Mouse (Mus musculus) erythroblast, adult 5-6 weeks (primary cell): Measurements from ENCODE around the gene Ngrn. TPM values are rescaled to one million over a fixed set of nuclear protein-coding genes. Genes with fewer than 3 reads are reported as not detected.
A peak's percentile ranks its signal among the peaks of the same experiment; 100 is the strongest.

ENCODE experiments used
- ATAC-seq: replicated peaks from 2 replicates; pipeline ENCODE4 v1.8.0; 2016; ENCODE audit warnings: moderate number of reproducible peaks, mild to moderate bottlenecking, moderate TSS enrichment, inconsistent platforms; ENCODE audit not compliant: poor library complexity, low FRiP score, severe bottlenecking
- total RNA-seq, 2 experiments: library from RNA; stranded (forward) in 1 of 2; stranded (reverse) in 1 of 2; fragments of 150-400 nt in 1 of 2; fragments of 200-764, 138-1000 nt in 1 of 2; gene quantifications; 2 replicates each; pipeline versions ENCODE4 v1.2.3 to v1.2.4; 2015 to 2017; ENCODE audit warnings: low replicate concordance in 2 of 2

The Ngrn gene
- 5.2 and 7.7 TPM in 2 replicates for total RNA-seq (2015; ENCODE audit: low replicate concordance)
- total RNA-seq (2017; ENCODE audit: low replicate concordance): 5.6 and 9.9 TPM in 2 replicates

GRCm38 (mm10) chr7:80260625-80261371 is at the start of gene Ngrn:
TSS of gene Ngrn (plus strand) at chr7:80261215.
- ATAC-seq: peak; percentile 96

- no peak for ATAC-seq
Observed at GRCm38 (mm10) chr7:80213604-80214003, 47.4 kb upstream of the Ngrn start.

- no peak for ATAC-seq
Observed at GRCm38 (mm10) chr7:80214459-80214858, 46.6 kb upstream of the Ngrn start.

- peak; percentile 82 for ATAC-seq
Observed at GRCm38 (mm10) chr7:80215398-80215797, 45.6 kb upstream of the Ngrn start.

GRCm38 (mm10) chr7:80216566-80216965 is 44.4 kb upstream of the Ngrn start:
- no peak for ATAC-seq

GRCm38 (mm10) chr7:80218666-80219065 is 42.3 kb upstream of the Ngrn start:
- no peak for ATAC-seq

- no peak for ATAC-seq
Observed at GRCm38 (mm10) chr7:80220237-80220797, 40.7 kb upstream of the Ngrn start.

- ATAC-seq: no peak
Observed at GRCm38 (mm10) chr7:80221179-80221750, 39.8 kb upstream of the Ngrn start.

GRCm38 (mm10) chr7:80227065-80227464 is 34.0 kb upstream of the Ngrn start:
- no peak for ATAC-seq

- ATAC-seq: no peak
Observed at GRCm38 (mm10) chr7:80230196-80230595, 30.8 kb upstream of the Ngrn start.

GRCm38 (mm10) chr7:80231971-80232488 is 29.0 kb upstream of the Ngrn start:
- ATAC-seq: peak; percentile 33

GRCm38 (mm10) chr7:80232489-80233029 is 28.5 kb upstream of the Ngrn start, which contains the start of the genes Cib1 and Gdpgp1:
TSS of gene Cib1 (minus strand) at chr7:80232813.
TSS of gene Gdpgp1 (plus strand) at chr7:80232865.
- peak; percentile 90 for ATAC-seq

GRCm38 (mm10) chr7:80233799-80234198 is 27.2 kb upstream of the Ngrn start:
- no peak for ATAC-seq

GRCm38 (mm10) chr7:80238542-80238941 is 22.5 kb upstream of the Ngrn start:
- no peak for ATAC-seq

GRCm38 (mm10) chr7:80241661-80242060 is 19.4 kb upstream of the Ngrn start:
- no peak for ATAC-seq

- ATAC-seq: no peak
Observed at GRCm38 (mm10) chr7:80244851-80245250, 16.2 kb upstream of the Ngrn start.

- ATAC-seq: peak; percentile 99
Observed at GRCm38 (mm10) chr7:80246148-80246721, 14.8 kb upstream of the Ngrn start, which contains the start of gene Ttll13. TSS of gene Ttll13 (plus strand) at chr7:80246376.

- no peak for ATAC-seq
Observed at GRCm38 (mm10) chr7:80246859-80247258, 14.2 kb upstream of the Ngrn start.

- no peak for ATAC-seq
Observed at GRCm38 (mm10) chr7:80252437-80252836, 8.6 kb upstream of the Ngrn start.

GRCm38 (mm10) chr7:80252886-80253285 is 8.1 kb upstream of the Ngrn start:
- no peak for ATAC-seq
